Mouse (Mus musculus) adipocyte (in vitro differentiated cells): ENCODE measurements around the gene Ggta1.

ENCODE experiments used
- DNase-seq: peaks from one replicate; pipeline ENCODE4 v3.0.0-alpha.2; 2016; ENCODE audit warnings: low spot score

Gene Ggta1

GRCm38 (mm10) chr2:35400739-35401138, 62.3 kb downstream of the Ggta1 start:
- DNase-seq, result no peak

GRCm38 (mm10) chr2:35398184-35398828, 64.7 kb downstream of the Ggta1 start:
- peak; percentile 24 for DNase-seq

GRCm38 (mm10) chr2:35397590-35398173, 65.3 kb downstream of the Ggta1 start:
- peak; percentile 91 for DNase-seq

- peak; percentile 47 for DNase-seq
Measured at GRCm38 (mm10) chr2:35397096-35397495, 65.9 kb downstream of the Ggta1 start, which contains the start of gene 4930402F06Rik. 4930402F06Rik (minus strand) TSS chr2:35397175.

GRCm38 (mm10) chr2:35385441-35385871, 77.6 kb downstream of the Ggta1 start:
- DNase-seq, result peak; percentile 74

GRCm38 (mm10) chr2:35379306-35379705, 83.7 kb downstream of the Ggta1 start:
- no peak for DNase-seq

- peak; percentile 82 for DNase-seq
Measured at GRCm38 (mm10) chr2:35377600-35377999, 85.4 kb downstream of the Ggta1 start.

GRCm38 (mm10) chr2:35373003-35373402, 90.0 kb downstream of the Ggta1 start:
- DNase-seq, result peak; percentile 48

GRCm38 (mm10) chr2:35370686-35371085, 92.3 kb downstream of the Ggta1 start:
- DNase-seq, result no peak

- DNase-seq, result no peak
Measured at GRCm38 (mm10) chr2:35367629-35368028, 95.4 kb downstream of the Ggta1 start, which contains the start of gene 4930568D16Rik. 4930568D16Rik (minus strand) TSS chr2:35367729.
